Mouse (Mus musculus) G1E (cell line): ENCODE measurements around the gene Gm17693. TPM values are rescaled to one million over a fixed set of nuclear protein-coding genes. Genes with fewer than 3 reads are reported as not detected.
"Not testable (repeated sequence)": the region's sequence is repeated elsewhere in the genome, so short reads cannot be mapped to it uniquely, and the experiment has no call there.

Source experiments
- ATAC-seq: 2 replicates; pipeline ENCODE4 v1.8.0; 2016; ENCODE audit warnings: mild to moderate bottlenecking; ENCODE audit not compliant: insufficient number of reproducible peaks, poor library complexity, low FRiP score, severe bottlenecking; ENCODE audit errors: extremely low read depth
- DNase-seq: peaks from one replicate; pipeline ENCODE4 v3.0.0; 2012; ENCODE audit warnings: low spot score
- H3K27me3 ChIP-seq: 2 replicates; pipeline ENCODE4 v1.6.1; 2012; ENCODE audit warnings: mild to moderate bottlenecking, low read length, inconsistent platforms; ENCODE audit not compliant: insufficient read depth
- H3K36me3 ChIP-seq: replicated peaks from 2 replicates; pipeline ENCODE3; 2012; ENCODE audit warnings: mild to moderate bottlenecking, inconsistent platforms
- H3K4me1 ChIP-seq: 2 replicates; pipeline ENCODE4 v1.6.1; 2012; ENCODE audit warnings: low read depth, low read length, inconsistent platforms, mixed read lengths; ENCODE audit not compliant: insufficient read depth
- H3K4me3 ChIP-seq: 2 replicates; pipeline ENCODE4 v1.5.1; 2012; ENCODE audit warnings: low read depth, mild to moderate bottlenecking, inconsistent platforms, low read length, moderate library complexity, mixed read lengths
- H3K9me3 ChIP-seq: replicated peaks from 2 replicates; pipeline ENCODE4 v1.6.1; 2012; ENCODE audit warnings: inconsistent platforms
- polyA plus RNA-seq: library from polyadenylated mRNA; stranded (reverse); fragments of >175 nt; gene quantifications from 2 replicates; pipeline ENCODE4 v1.2.3, GENCODE M21; 2012
- total RNA-seq, 2 experiments: library from RNA; stranded (forward) in 1 of 2; stranded (reverse) in 1 of 2; fragments of 200-1000 nt in 1 of 2; fragments of >200 nt in 1 of 2; fragmentation: Nextera tagmentation in 1 of 2; gene quantifications; 2 replicates each; pipeline ENCODE4 v1.2.3; 2014 to 2017

Gene Gm17693
- total RNA-seq (2014; fragmentation: Nextera tagmentation) (not detected in 2 replicates), total RNA-seq (2017) (not detected in 2 replicates), polyA plus RNA-seq (not detected in 2 replicates)

DNA sequence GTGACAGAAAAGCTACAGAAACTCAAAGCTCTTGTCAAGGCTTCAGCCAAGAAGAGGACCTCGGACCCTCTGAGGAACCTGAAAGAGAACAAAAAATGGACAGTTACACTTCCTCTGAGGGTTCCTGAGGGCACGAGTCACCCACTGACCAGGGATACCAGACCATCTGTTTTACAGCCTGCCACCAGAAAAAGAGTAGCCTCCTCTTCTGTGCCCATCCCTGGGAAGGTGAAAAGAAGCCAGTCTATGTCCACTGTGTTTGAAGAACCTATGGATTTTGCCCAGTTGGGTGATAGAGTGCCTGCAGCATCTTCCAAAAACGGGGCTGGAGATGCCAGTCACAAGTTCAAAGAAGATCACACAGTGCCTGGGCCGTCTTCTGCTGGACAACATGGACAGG lies at the start of gene Gm17693:
TSS of gene Gm17693 (plus strand) at position 301 of the 400 bp plus-strand sequence.
- not testable (repeated sequence) for ATAC-seq, H3K9me3 ChIP-seq, H3K36me3 ChIP-seq, DNase-seq, H3K4me3 ChIP-seq, H3K27me3 ChIP-seq, H3K4me1 ChIP-seq
